Mouse (Mus musculus) embryonic facial prominence, embryonic 13.5 days (tissue): ENCODE data around the gene Scube1. TPM values are rescaled to one million over a fixed set of nuclear protein-coding genes. Genes with fewer than 3 reads are reported as not detected.

ENCODE experiments used
- ATAC-seq: fragments of 200-750 bp; cut with Nextera tagmentation; 2 replicates; pipeline ENCODE4 v1.8.0; 2017; ENCODE audit warnings: low read depth; ENCODE audit not compliant: insufficient number of reproducible peaks, insufficient read depth, low FRiP score, low TSS enrichment
- H3K27ac ChIP-seq: fragments of 300-500 bp; sonication (generic); 2 replicates; pipeline ENCODE4 v1.5.1; 2015; ENCODE audit warnings: moderate library complexity, mild to moderate bottlenecking, inconsistent platforms
- H3K27me3 ChIP-seq: fragments of 300-500 bp; sonication (generic); 2 replicates; pipeline ENCODE4 v1.6.1; 2015; ENCODE audit warnings: mild to moderate bottlenecking, inconsistent platforms
- H3K36me3 ChIP-seq: fragments of 300-500 bp; sonication (generic); 2 replicates; pipeline ENCODE4 v1.6.1; 2015; ENCODE audit warnings: mild to moderate bottlenecking, inconsistent platforms
- H3K4me1 ChIP-seq: fragments of 300-500 bp; sonication (generic); 2 replicates; pipeline ENCODE4 v1.6.1; 2015; ENCODE audit warnings: inconsistent platforms
- H3K4me2 ChIP-seq: fragments of 300-500 bp; sonication (generic); 2 replicates; pipeline ENCODE4 v1.6.1; 2015; ENCODE audit warnings: moderate library complexity, mild to moderate bottlenecking, inconsistent platforms
- H3K4me3 ChIP-seq: fragments of 300-500 bp; sonication (generic); 2 replicates; pipeline ENCODE4 v1.5.1; 2015; ENCODE audit warnings: mild to moderate bottlenecking, inconsistent platforms
- H3K9ac ChIP-seq: fragments of 300-500 bp; sonication (generic); 2 replicates; pipeline ENCODE4 v1.6.1; 2015; ENCODE audit warnings: mild to moderate bottlenecking, inconsistent platforms
- H3K9me3 ChIP-seq: fragments of 300-500 bp; sonication (generic); 2 replicates; pipeline ENCODE4 v1.6.1; 2016; ENCODE audit warnings: inconsistent platforms
- WGBS: fragments of 180-500 bp; shearing (Covaris S2); methylation state at CpG from one replicate; pipeline ENCODE4 v1.1.7; 2015; ENCODE audit warnings: mixed read lengths; 5-methylcytosine and 5-hydroxymethylcytosine counted together
- polyA plus RNA-seq: library from polyadenylated mRNA; unstranded; fragments of >200 nt; fragmentation: Nextera tagmentation; extraction: Ambion mirVana; gene quantifications from 2 replicates; pipeline ENCODE4 v1.2.1, GENCODE M21; 2015

Gene Scube1
- 22.9 and 24.1 TPM in 2 replicates for polyA plus RNA-seq

DNA sequence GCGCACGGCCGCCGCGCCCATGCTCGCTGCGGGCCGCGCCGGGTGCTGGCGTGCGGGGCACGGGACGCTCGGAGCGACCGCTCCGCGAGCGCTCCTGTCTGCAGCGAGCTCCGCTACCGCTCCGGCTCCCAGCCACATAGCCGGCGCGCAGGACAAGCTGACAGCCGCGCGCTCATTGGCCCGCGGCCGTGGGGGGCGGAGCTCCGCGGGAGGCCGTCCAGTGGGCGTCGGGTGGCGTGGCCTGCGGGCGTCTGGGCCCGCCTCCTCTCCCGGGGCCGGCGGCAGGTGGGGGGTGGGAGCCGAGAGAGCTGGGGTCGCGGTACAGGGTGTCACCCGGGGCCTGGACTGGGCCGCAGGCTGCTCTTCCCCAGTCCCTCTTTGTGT lies at the start of gene Scube1:
Gene Scube1, minus strand, starts transcription at position 136 of the 384 bp plus-strand sequence.
- H3K4me3 ChIP-seq, result peak within 1 kb of the TSS; percentile 66
- WGBS, result under 1% methylated on average over 41 of the region's 51 CpGs
- no peak within 1 kb of the TSS for H3K27ac ChIP-seq
- H3K4me1 ChIP-seq, result peaks cover 43% of the 10 kb centered on the region
- peak within 1 kb of the TSS; percentile 73 for H3K9ac ChIP-seq
- peaks cover 56% of the 10 kb centered on the region for H3K27me3 ChIP-seq
- peak within 1 kb of the TSS; percentile 95 for H3K4me2 ChIP-seq
- peaks cover 8% of the 10 kb centered on the region for H3K36me3 ChIP-seq
- H3K9me3 ChIP-seq, result no peaks in the 10 kb centered on the region
- peak; percentile 88 for ATAC-seq

GRCm38 (mm10) chr15:83772953-83773352 lies 48.1 kb upstream of the Scube1 start:
- H3K4me2 ChIP-seq, result no peak overlapping the region
- no peaks in the 10 kb centered on the region for H3K36me3 ChIP-seq
- 89% methylated on average over 4 of the region's 4 CpGs for WGBS
- H3K4me1 ChIP-seq, result no peaks in the 10 kb centered on the region
- H3K4me3 ChIP-seq, result no peak overlapping the region
- no peak for ATAC-seq
- H3K27me3 ChIP-seq, result peaks cover 23% of the 10 kb centered on the region
- H3K27ac ChIP-seq, result no peak overlapping the region
- H3K9ac ChIP-seq, result no peak overlapping the region
- no peaks in the 10 kb centered on the region for H3K9me3 ChIP-seq

DNA sequence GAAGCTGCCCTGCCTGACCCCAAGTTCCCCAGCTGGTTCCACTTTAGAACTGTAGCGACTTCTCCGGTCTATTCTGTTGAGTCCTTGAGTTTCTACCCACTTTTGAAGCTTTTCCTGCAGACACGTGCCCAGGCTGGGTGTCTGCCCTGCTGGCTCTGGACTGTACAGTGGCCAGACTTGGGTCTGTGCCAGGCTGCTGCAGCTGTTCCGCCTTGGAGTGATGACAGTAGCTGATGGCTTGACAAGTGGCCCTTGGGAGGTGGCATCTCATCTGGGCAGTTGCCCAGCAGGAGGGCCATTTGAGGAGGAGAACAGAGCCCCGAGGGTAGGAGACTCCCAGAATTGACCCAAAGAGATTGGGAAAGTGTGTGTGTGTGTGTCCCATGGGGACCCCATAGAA lies 47.6 kb upstream of the Scube1 start:
- H3K27me3 ChIP-seq, result peaks cover 19% of the 10 kb centered on the region; the same call in 1 of the 2 replicates
- 59% methylated on average over 5 of the region's 5 CpGs for WGBS
- no peaks in the 10 kb centered on the region for H3K36me3 ChIP-seq
- no peaks in the 10 kb centered on the region for H3K9me3 ChIP-seq
- no peaks in the 10 kb centered on the region for H3K4me1 ChIP-seq
- no peak overlapping the region for H3K9ac ChIP-seq
- no peak for ATAC-seq
- no peak overlapping the region for H3K27ac ChIP-seq
- no peak overlapping the region for H3K4me2 ChIP-seq
- no peak overlapping the region for H3K4me3 ChIP-seq

DNA sequence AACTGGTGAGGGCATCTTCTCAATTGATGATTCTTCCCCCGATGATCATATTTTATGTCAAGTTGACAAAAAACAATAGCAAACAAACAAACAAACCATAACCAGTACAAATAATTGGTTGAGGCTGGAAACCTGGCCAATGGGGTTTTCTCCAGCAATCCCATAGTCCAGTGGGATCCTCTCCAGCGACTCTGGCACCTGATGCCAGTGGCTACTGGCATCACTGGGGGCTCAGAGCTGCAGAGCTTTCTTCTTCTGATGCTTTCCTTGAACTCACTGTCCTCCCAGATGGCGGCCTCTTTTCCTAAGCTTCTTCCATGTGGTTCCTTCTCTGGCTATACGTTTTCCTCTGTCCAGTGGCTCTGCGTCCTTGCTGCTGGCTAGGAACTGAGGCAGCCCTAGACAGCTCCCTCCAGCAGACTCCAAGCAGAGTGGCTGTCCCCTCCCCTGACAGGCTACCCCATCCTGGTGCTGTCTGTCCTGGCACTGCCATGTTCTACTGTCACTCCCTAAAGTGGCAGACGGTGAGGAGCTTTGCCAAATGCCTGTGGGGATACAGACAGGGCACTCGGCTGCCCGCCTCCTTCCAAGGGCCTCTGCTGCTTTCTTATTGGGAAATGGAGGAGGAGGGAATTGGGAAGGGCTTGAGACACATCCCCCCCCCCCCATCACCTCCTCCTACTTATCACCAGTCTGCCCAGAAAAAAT lies 46.7 kb upstream of the Scube1 start:
- Histone ChIP-seq H3K4me1 (no peaks in the 10 kb centered on the region), H3K4me3 (no peak overlapping the region), H3K4me2 (no peak overlapping the region), H3K9ac (no peak overlapping the region), H3K9me3 (no peaks in the 10 kb centered on the region), H3K36me3 (no peaks in the 10 kb centered on the region), H3K27ac (no peak overlapping the region), H3K27me3 (peaks cover 14% of the 10 kb centered on the region; the same call in 1 of the 2 replicates)
- 71% methylated on average over 8 of the region's 8 CpGs for WGBS
- no peak for ATAC-seq

DNA sequence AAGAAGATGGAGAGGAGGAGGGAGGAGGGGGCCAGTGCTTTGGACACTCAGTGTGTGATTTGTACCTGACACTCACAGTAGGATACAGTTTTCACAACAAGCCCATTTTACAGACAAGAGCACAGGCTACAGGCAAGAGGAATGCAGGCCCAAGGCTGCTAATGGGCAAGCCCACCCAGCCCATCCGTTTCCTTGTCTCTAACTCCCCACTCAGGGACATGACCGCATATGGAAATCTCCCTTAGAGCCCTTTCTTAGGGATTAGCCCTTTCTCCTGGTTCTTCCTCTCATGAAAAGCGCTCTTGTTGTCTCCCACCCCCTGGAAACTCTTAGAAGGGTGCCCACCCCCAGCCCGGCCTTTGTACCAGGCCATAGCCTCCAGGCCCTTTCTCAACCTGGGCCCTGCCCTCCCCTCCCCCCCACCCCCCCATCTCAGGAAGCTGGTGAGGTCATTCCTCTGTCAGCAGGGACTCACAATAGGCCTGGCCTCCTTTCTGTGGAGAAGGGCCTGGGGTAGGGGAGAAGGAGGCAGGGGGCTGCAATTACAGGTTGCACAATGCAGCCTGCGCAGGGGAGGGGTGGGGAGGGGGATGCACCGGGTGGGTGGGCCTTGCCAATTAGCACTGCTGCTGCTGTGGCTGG lies 40.7 kb upstream of the Scube1 start:
- H3K9ac ChIP-seq, result no peak overlapping the region
- WGBS, result 15% methylated on average over 6 of the region's 6 CpGs
- H3K4me1 ChIP-seq, result peaks cover 7% of the 10 kb centered on the region; the same call in 1 of the 2 replicates
- peaks cover 3% of the 10 kb centered on the region; the same call in 1 of the 2 replicates for H3K27me3 ChIP-seq
- ATAC-seq, result no peak
- no peak overlapping the region for H3K4me3 ChIP-seq
- H3K27ac ChIP-seq, result no peak overlapping the region
- H3K4me2 ChIP-seq, result no peak overlapping the region
- H3K36me3 ChIP-seq, result no peaks in the 10 kb centered on the region
- no peaks in the 10 kb centered on the region for H3K9me3 ChIP-seq

DNA sequence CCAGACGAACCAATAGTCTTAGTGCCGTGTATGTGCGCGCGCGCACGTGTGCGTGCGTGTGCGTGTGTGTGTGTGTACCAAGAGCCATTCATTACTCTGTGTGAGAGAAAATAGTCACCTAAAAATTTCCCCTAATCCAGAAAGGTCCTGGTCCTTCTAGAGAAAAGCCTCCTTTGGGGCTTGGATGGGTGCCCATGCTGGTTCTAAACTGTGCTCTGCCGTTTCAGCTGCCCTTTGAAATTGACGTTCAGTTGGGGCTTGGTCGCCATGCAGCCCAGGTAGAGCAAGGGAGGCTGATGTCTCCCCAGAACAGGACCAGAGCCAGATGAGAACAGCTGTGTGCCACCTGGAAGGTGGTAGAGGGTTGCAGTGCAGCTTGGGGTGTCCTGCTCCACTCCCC lies 36.7 kb upstream of the Scube1 start:
- WGBS, result 89% methylated on average over 13 of the region's 13 CpGs
- Histone ChIP-seq H3K36me3 (no peaks in the 10 kb centered on the region), H3K9me3 (no peaks in the 10 kb centered on the region), H3K27ac (no peak overlapping the region), H3K4me1 (peaks cover 7% of the 10 kb centered on the region; the same call in 1 of the 2 replicates), H3K4me2 (no peak overlapping the region), H3K27me3 (peaks cover 6% of the 10 kb centered on the region; the same call in 1 of the 2 replicates), H3K9ac (no peak overlapping the region), H3K4me3 (no peak overlapping the region)
- ATAC-seq, result no peak

DNA sequence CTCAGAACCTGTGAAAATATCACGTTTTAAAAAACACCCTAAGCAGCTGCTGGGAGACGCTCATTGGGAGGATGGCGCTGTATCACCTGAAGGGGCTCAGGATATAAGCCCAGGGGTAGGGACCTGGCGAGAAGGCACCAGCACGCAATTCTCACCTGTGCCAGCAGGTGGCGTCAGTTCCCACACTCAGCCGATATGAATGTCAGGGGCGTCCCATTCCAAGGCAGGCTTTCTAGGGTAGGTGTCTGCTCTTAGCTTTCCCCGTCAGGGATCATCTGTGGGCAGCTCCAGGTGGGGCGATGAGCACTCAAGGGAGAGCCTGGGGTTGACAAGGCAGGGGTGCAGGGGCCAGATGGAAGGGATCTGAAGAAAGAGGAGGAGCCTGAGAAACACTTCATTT lies 35.9 kb upstream of the Scube1 start:
- Histone ChIP-seq H3K4me3 (no peak overlapping the region), H3K27ac (no peak overlapping the region), H3K36me3 (no peaks in the 10 kb centered on the region), H3K4me2 (no peak overlapping the region), H3K27me3 (0 out of 2 replicates have a peak, but pooled peaks cover 6% of the 10 kb centered on the region), H3K9ac (no peak overlapping the region), H3K9me3 (no peaks in the 10 kb centered on the region), H3K4me1 (peaks cover 4% of the 10 kb centered on the region; the same call in 1 of the 2 replicates)
- ATAC-seq, result peak; percentile 44; the same call in 1 of the 2 replicates
- WGBS, result 6% methylated on average over 10 of the region's 10 CpGs

- H3K9me3 ChIP-seq, result no peaks in the 10 kb centered on the region
- ATAC-seq, result no peak
- H3K27ac ChIP-seq, result no peak overlapping the region
- 11% methylated on average over 4 of the region's 4 CpGs for WGBS
- H3K4me3 ChIP-seq, result no peak overlapping the region
- H3K4me2 ChIP-seq, result no peak overlapping the region
- no peak overlapping the region for H3K9ac ChIP-seq
- H3K27me3 ChIP-seq, result 0 out of 2 replicates have a peak, but pooled peaks cover 6% of the 10 kb centered on the region
- no peaks in the 10 kb centered on the region for H3K36me3 ChIP-seq
- no peaks in the 10 kb centered on the region for H3K4me1 ChIP-seq
Measured at GRCm38 (mm10) chr15:83758958-83759357, 34.1 kb upstream of the Scube1 start.

GRCm38 (mm10) chr15:83756742-83757141 lies 31.9 kb upstream of the Scube1 start:
- ATAC-seq, result no peak
- Histone ChIP-seq H3K36me3 (no peaks in the 10 kb centered on the region), H3K4me2 (no peak overlapping the region), H3K27ac (no peak overlapping the region), H3K9ac (no peak overlapping the region), H3K4me3 (no peak overlapping the region), H3K9me3 (no peaks in the 10 kb centered on the region), H3K4me1 (no peaks in the 10 kb centered on the region), H3K27me3 (0 out of 2 replicates have a peak, but pooled peaks cover 6% of the 10 kb centered on the region)
- 21% methylated on average over 9 of the region's 9 CpGs for WGBS

DNA sequence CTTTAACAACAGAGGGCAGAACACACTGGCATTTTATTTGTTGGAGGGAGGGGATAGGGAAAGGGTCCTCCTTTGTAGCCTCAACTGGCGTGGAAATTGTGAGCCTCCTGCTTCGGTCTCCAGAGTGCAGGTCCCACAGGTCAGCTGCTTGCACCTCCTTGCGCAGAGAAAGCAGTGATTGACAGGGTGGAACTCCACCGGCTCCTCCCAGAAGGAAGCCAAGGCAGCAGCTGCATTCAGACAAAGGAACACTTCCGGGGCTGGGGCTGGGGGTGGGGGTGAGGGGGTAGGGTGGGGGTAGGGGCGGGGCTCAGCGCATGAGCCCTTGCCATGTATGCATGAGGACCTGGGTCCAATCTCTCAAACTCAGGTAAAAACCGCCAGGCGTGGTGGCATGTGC lies 24.6 kb upstream of the Scube1 start:
- Histone ChIP-seq H3K4me1 (peaks cover 15% of the 10 kb centered on the region), H3K36me3 (no peaks in the 10 kb centered on the region), H3K4me3 (no peak overlapping the region), H3K4me2 (no peak overlapping the region), H3K9ac (no peak overlapping the region), H3K27me3 (no peaks in the 10 kb centered on the region), H3K9me3 (no peaks in the 10 kb centered on the region), H3K27ac (no peak overlapping the region)
- ATAC-seq, result no peak
- 63% methylated on average over 9 of the region's 9 CpGs for WGBS

DNA sequence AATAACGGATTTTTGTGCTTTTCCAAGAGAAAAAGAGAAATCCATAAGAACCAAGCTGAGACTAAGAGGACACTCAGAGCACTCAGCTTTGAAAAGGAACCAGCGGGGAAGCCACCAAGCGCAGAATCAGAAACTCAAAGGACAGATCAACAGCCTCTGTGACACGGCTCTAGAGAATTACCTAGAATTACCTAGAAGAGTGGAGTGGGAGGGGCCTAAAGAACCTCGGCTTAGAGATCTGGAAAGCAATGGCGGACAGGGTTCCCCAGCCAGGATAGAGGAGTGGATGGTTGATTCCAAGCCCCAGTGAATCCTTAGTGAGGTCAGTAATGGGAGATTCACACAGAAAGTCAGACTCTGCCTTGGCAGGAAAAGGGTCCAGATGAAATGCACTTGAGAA lies 24.2 kb upstream of the Scube1 start:
- Histone ChIP-seq H3K36me3 (no peaks in the 10 kb centered on the region), H3K4me1 (peaks cover 15% of the 10 kb centered on the region), H3K27me3 (no peaks in the 10 kb centered on the region), H3K4me3 (no peak overlapping the region), H3K4me2 (no peak overlapping the region), H3K27ac (no peak overlapping the region), H3K9me3 (no peaks in the 10 kb centered on the region), H3K9ac (no peak overlapping the region)
- no peak for ATAC-seq
- 77% methylated on average over 6 of the region's 6 CpGs for WGBS

DNA sequence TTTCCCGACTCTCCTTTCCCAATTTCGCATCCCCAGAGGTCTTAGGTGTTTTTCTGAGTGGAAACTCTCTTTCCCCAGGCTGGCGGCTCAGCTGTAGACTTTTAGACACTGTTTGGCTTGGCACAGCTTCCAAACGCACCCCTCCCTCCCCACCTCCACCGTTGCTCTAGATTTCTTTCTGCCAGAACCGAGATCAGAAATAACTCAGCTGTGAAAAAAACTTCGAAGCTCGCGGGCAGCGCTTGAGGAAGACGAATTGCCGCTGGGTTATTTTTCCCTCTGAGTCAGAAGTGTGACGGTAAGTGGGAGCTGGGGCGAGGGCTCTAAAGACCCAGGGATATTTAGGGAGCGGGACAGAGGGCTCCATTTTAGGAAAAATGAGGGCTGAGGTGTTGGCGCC lies 21.5 kb upstream of the Scube1 start:
- H3K27ac ChIP-seq, result peak overlapping the region; percentile 78
- H3K4me3 ChIP-seq, result no peak overlapping the region
- no peak for ATAC-seq
- H3K4me1 ChIP-seq, result peaks cover 25% of the 10 kb centered on the region
- H3K9ac ChIP-seq, result no peak overlapping the region
- H3K36me3 ChIP-seq, result no peaks in the 10 kb centered on the region
- no peaks in the 10 kb centered on the region for H3K27me3 ChIP-seq
- 50% methylated on average over 16 of the region's 16 CpGs for WGBS
- no peak overlapping the region for H3K4me2 ChIP-seq
- H3K9me3 ChIP-seq, result no peaks in the 10 kb centered on the region
